Mouse (Mus musculus): ENCODE measurements around the gene Col6a5. TPM values are rescaled to one million over a fixed set of nuclear protein-coding genes. Genes with fewer than 3 reads are reported as not detected.

Col6a5 gene
- total and polyA plus RNA-seq, 3 experiments, result under 0.01 TPM; not detected in 2

GRCm38 (mm10) chr9:105834799-105835198, 125.6 kb downstream of the Col6a5 start:
- H3K9me3 ChIP-seq (replicated peaks; ENCODE audit: low read length), result no peaks in the 10 kb centered on the region
- no peak overlapping the region for H3K27ac ChIP-seq (ENCODE audit: insufficient read depth, low read depth)
- peak; percentile 21 for DNase-seq (ENCODE audit: extremely low read depth)
- no peaks in the 10 kb centered on the region for H3K79me2 ChIP-seq (replicated peaks; ENCODE audit: control insufficient read depth, extremely low read depth, insufficient read depth, poor library complexity, severe bottlenecking)
- in situ Hi-C loops (cut with MboI; ENCODE audit: low pct_ligation_motif_present, low pct_unique_long_range_greater_than_20kb, low sequenced_read_pairs), result no loop called here
- no peaks in the 10 kb centered on the region for H3K36me3 ChIP-seq (replicated peaks in 1 of 2; ENCODE audit: control insufficient read depth in 1 of 2, insufficient read depth in 1 of 2, low read length in 1 of 2)
- H3K4me1 ChIP-seq (ENCODE audit: control insufficient read depth in 1 of 2, insufficient read depth in 2 of 2), result peaks cover 5 to 11% of the 10 kb centered on the region in 2 experiments
- dilution Hi-C loops (cut with MboI; ENCODE audit: extremely low pct_ligation_motif_present, extremely low pct_unique_long_range_greater_than_20kb, low sequenced_read_pairs), result no loop called here
- peaks cover 18% of the 10 kb centered on the region for H3K27me3 ChIP-seq (replicated peaks)
- TF ChIP-seq ZC3H11A (IDR thresholded peaks at IDR 0.05; ENCODE audit: low read depth, low read length) (no peak), CHD2 (IDR thresholded peaks at IDR 0.05; ENCODE audit: low read length) (no peak), CTCF (conservative IDR thresholded peaks at IDR 0.05 in 1 of 2, IDR thresholded peaks at IDR 0.05 in 1 of 2; ENCODE audit: low read depth in 2 of 2, low read length in 2 of 2) (peak in 1 of 2 experiments; percentile 54; a peak in 2 of 4 replicates), RCOR1 (conservative IDR thresholded peaks at IDR 0.05; ENCODE audit: low read depth, low read length) (no peak), ZNF384 (IDR thresholded peaks at IDR 0.05; ENCODE audit: low read depth, low read length) (no peak), ZKSCAN1 (IDR thresholded peaks at IDR 0.05; ENCODE audit: borderline replicate concordance, low read depth, low read length) (no peak)
- H3K4me2 ChIP-seq (ENCODE audit: insufficient read depth, low read depth, poor library complexity, severe bottlenecking), result peak overlapping the region; percentile 92; the same call in 1 of the 2 replicates
- H3K9ac ChIP-seq (ENCODE audit: insufficient read depth, low read depth), result no peak overlapping the region
- no peak overlapping the region for H3K4me3 ChIP-seq (replicated peaks in 1 of 3; ENCODE audit: low read depth in 2 of 3, low read length in 2 of 3, poor library complexity in 1 of 3)

GRCm38 (mm10) chr9:105831291-105831690, 129.2 kb downstream of the Col6a5 start:
- 0 out of 2 replicates have a peak overlapping the region, but pooled peaks have one; percentile 19 for H3K4me2 ChIP-seq (ENCODE audit: insufficient read depth, low read depth, poor library complexity, severe bottlenecking)
- in situ Hi-C loops (cut with MboI; ENCODE audit: low pct_ligation_motif_present, low pct_unique_long_range_greater_than_20kb, low sequenced_read_pairs), result no loop called here
- no peaks in the 10 kb centered on the region for H3K9me3 ChIP-seq (replicated peaks; ENCODE audit: low read length)

GRCm38 (mm10) chr9:105827791-105828385, 132.6 kb downstream of the Col6a5 start, which contains the start of gene Col6a6:
Gene Col6a6, minus strand, starts transcription at chr9:105828160.
- H3K36me3 ChIP-seq (replicated peaks in 1 of 2; ENCODE audit: control insufficient read depth in 1 of 2, insufficient read depth in 1 of 2, low read length in 1 of 2), result no peaks in the 10 kb centered on the region
- in situ Hi-C loops (cut with MboI; ENCODE audit: low pct_ligation_motif_present, low pct_unique_long_range_greater_than_20kb, low sequenced_read_pairs), result no loop called here
- DNase-seq (ENCODE audit: extremely low read depth), result no peak
- H3K27ac ChIP-seq (ENCODE audit: insufficient read depth, low read depth), result no peak within 1 kb of the TSS
- TF ChIP-seq KAT2A (IDR thresholded peaks at IDR 0.05; ENCODE audit: insufficient replicate concordance, low read length) (no peak), ETS1 (conservative IDR thresholded peaks at IDR 0.05; ENCODE audit: low read depth, low read length) (no peak), PAX5 (IDR thresholded peaks at IDR 0.05; ENCODE audit: low read length) (no peak), POLR2A (IDR thresholded peaks at IDR 0.05; ENCODE audit: low read depth, low read length) (no peak)
- peaks cover 9% of the 10 kb centered on the region for H3K27me3 ChIP-seq (replicated peaks)
- no peak within 1 kb of the TSS for H3K4me3 ChIP-seq (replicated peaks in 1 of 3; ENCODE audit: low read depth in 2 of 3, low read length in 2 of 3, poor library complexity in 1 of 3)
- no peak within 1 kb of the TSS for H3K4me2 ChIP-seq (ENCODE audit: insufficient read depth, low read depth, poor library complexity, severe bottlenecking)
- dilution Hi-C loops (cut with MboI; ENCODE audit: extremely low pct_ligation_motif_present, extremely low pct_unique_long_range_greater_than_20kb, low sequenced_read_pairs), result no loop called here
- no peaks in the 10 kb centered on the region for H3K9me3 ChIP-seq (replicated peaks; ENCODE audit: low read length)
- no peaks in the 10 kb centered on the region; a peak in 1 of 4 replicates for H3K4me1 ChIP-seq (ENCODE audit: control insufficient read depth in 1 of 2, insufficient read depth in 2 of 2)
- H3K79me2 ChIP-seq (replicated peaks; ENCODE audit: control insufficient read depth, extremely low read depth, insufficient read depth, poor library complexity, severe bottlenecking), result no peaks in the 10 kb centered on the region
- no peak within 1 kb of the TSS for H3K9ac ChIP-seq (ENCODE audit: insufficient read depth, low read depth)

More at GRCm38 (mm10) chr9:105831291-105831690, 129.2 kb downstream of the Col6a5 start:
- dilution Hi-C loops (cut with MboI; ENCODE audit: extremely low pct_ligation_motif_present, extremely low pct_unique_long_range_greater_than_20kb, low sequenced_read_pairs), result no loop called here
- no peak for TF ChIP-seq TBP (conservative IDR thresholded peaks at IDR 0.05; ENCODE audit: low read depth, low read length)
- no peak for TF ChIP-seq TCF12 (IDR thresholded peaks at IDR 0.05; ENCODE audit: low read depth, low read length)
- Histone ChIP-seq H3K27ac (ENCODE audit: insufficient read depth, low read depth) (no peak overlapping the region), H3K4me1 (ENCODE audit: control insufficient read depth in 1 of 2, insufficient read depth in 2 of 2) (peaks cover 5 to 11% of the 10 kb centered on the region in 2 experiments), H3K4me3 (replicated peaks in 1 of 3; ENCODE audit: low read depth in 2 of 3, low read length in 2 of 3, poor library complexity in 1 of 3) (no peak overlapping the region), H3K27me3 (replicated peaks) (peaks cover 26% of the 10 kb centered on the region), H3K79me2 (replicated peaks; ENCODE audit: control insufficient read depth, extremely low read depth, insufficient read depth, poor library complexity, severe bottlenecking) (no peaks in the 10 kb centered on the region), H3K9ac (ENCODE audit: insufficient read depth, low read depth) (no peak overlapping the region), H3K36me3 (replicated peaks in 1 of 2; ENCODE audit: control insufficient read depth in 1 of 2, insufficient read depth in 1 of 2, low read length in 1 of 2) (no peaks in the 10 kb centered on the region)
- no peak for DNase-seq (ENCODE audit: extremely low read depth)

Measured in CH12.LX (cell line).